Mouse (Mus musculus) gastrocnemius, postnatal 14 days (tissue): ENCODE results near the gene Myo18a. TPM values are rescaled to one million over a fixed set of nuclear protein-coding genes. Genes with fewer than 3 reads are reported as not detected.

Source experiments
- DNase-seq: peaks from one replicate; pipeline ENCODE4 v3.0.0; 2021; ENCODE audit warnings: mixed read lengths
- intact Hi-C: fragments of 180-260 bp; cut with DNase I; formaldehyde crosslinking; loops from one replicate; pipeline ENCODE4 v1.15.1; 2025; ENCODE audit warnings: low total_unique reads
- total RNA-seq, 2 experiments: library from RNA; stranded (reverse); gene quantifications; 2 replicates each; pipeline ENCODE4 v1.2.3; 2021

The Myo18a gene
- total RNA-seq, 2 experiments from 2014 or later: 307 to 323 TPM

- intact Hi-C loops: no loop called here
- DNase-seq: no peak
These were observed 143.7 kb downstream of the Myo18a start for GRCm38 (mm10) chr11:77906747-77907174.

GRCm38 (mm10) chr11:77908468-77908867 lies 145.4 kb downstream of the Myo18a start:
- intact Hi-C loops: no loop called here
- DNase-seq: no peak

GRCm38 (mm10) chr11:77909376-77909775 lies 146.3 kb downstream of the Myo18a start:
- DNase-seq: no peak
- intact Hi-C loops: no loop called here

- intact Hi-C loops: no loop called here
These were observed 146.7 kb downstream of the Myo18a start for GRCm38 (mm10) chr11:77909776-77910175.

GRCm38 (mm10) chr11:77913505-77913904 lies 150.5 kb downstream of the Myo18a start:
- no peak for DNase-seq
- intact Hi-C loops: no loop called here

More at GRCm38 (mm10) chr11:77909776-77910175, 146.7 kb downstream of the Myo18a start:
- DNase-seq: no peak

GRCm38 (mm10) chr11:77914598-77915260 lies 151.7 kb downstream of the Myo18a start:
- DNase-seq: no peak
- intact Hi-C loops: no loop called here

Other genes starting within 250 kb of the Myo18a start
- gene Abhd15, start 248.1 kb upstream of the Myo18a start, total RNA-seq: under 1 TPM; 0.45 to 0.53 TPM
- 1 to 10 TPM; 6.0 to 6.3 TPM for gene Trp53i13, start 247.3 kb upstream of the Myo18a start, total RNA-seq
- not detected for gene Gm10392, start 244.0 kb upstream of the Myo18a start, total RNA-seq
- gene Taok1, start 155.4 kb upstream of the Myo18a start, total RNA-seq: 10 to 100 TPM; 34.3 to 35.1 TPM
- gene Nufip2, start 77.1 kb upstream of the Myo18a start, total RNA-seq: 10 to 100 TPM; 38.0 to 42.0 TPM
- gene Cryba1, start 38.0 kb upstream of the Myo18a start, total RNA-seq: not detected
- not detected for gene Gm10277, start 24.5 kb downstream of the Myo18a start, total RNA-seq
- gene Pipox, start 130.8 kb downstream of the Myo18a start, total RNA-seq: under 1 TPM in 1 of 2 experiments, not detected in 1; 0.94 TPM
- gene Sez6, start 167.6 kb downstream of the Myo18a start, total RNA-seq: under 1 TPM; 0.51 to 0.82 TPM
- gene Phf12, start 219.5 kb downstream of the Myo18a start, total RNA-seq: 10 to 100 TPM; 18.3 to 19.1 TPM